In the genomic region with DNA sequence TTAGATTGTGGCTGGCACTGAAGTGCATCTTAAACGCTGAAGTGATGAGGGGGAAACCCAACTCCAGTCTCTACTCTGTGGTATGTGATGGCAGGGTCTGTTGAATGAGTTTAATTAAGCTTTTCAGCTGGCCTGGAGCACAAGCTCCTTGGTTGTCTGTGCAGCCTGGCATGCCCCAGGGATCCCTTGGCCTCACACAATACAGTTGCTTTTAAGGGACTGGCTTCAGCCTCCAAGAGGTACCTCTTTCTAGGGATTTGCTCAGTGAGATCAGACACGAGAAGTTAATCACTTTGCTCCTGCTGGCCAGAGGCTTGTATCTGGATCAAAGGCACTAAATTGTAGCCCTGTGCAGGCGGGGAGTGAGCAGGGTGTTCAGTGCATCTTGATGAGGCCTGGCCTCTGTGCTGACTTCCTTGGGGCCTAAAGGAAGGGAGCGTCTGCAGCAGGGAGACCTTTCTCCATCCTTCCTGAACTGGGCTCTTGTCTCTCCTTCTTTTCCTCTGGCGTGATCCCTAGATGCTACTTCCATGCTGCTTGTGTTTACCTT, we compare ENCODE assay signal across 17 mouse cellular contexts. TPM values are rescaled to one million over a fixed set of nuclear protein-coding genes. Genes with fewer than 3 reads are reported as not detected.
DNase-seq lines count a peak whose midpoint lies in the region; ATAC-seq and TF ChIP-seq lines count a peak whose summit lies in the region.
"Had no signal": no experiment of that assay in that cellular context is flagged by ENCODE, and none has a peak within 500 bp of the region (broad histone marks: within the 10 kb centered on the region; RNA-seq: fewer than 3 reads in every experiment).

No protein-coding gene starts in this region.

- no peak for DNase-seq in hindbrain, embryonic 10.5 days (ENCODE audit: low spot score)
- peak; percentile 16 for DNase-seq in limb, embryonic 10.5 days (ENCODE audit: low spot score)
- DNase-seq in thymus, postnatal 25 days, result no peak
- DNase-seq in spleen, postnatal 10 days (ENCODE audit: low spot score in 2 of 2), result no peak
- DNase-seq in thymus, adult 2 months, result no peak
- DNase-seq: adrenal gland, adult 8-10 months; cerebellum, postnatal 14 days; lung, adult 2 months; retina, postnatal 1 day; spleen, adult 18-20 months had no signal

- H3K27me3 ChIP-seq in hindbrain, embryonic 12.5 days, result no peaks in the 10 kb centered on the region
- no peaks in the 10 kb centered on the region for H3K27me3 ChIP-seq in hindbrain, embryonic 10.5 days (ENCODE audit: insufficient read depth, poor library complexity, severe bottlenecking)
- H3K27me3 ChIP-seq in forebrain, embryonic 12.5 days, result no peaks in the 10 kb centered on the region
- no peaks in the 10 kb centered on the region for H3K27me3 ChIP-seq in limb, embryonic 10.5 days (ENCODE audit: low read depth, poor library complexity, severe bottlenecking)
- no peaks in the 10 kb centered on the region for H3K27me3 ChIP-seq in neural tube, embryonic 13.5 days
- no peaks in the 10 kb centered on the region for H3K27me3 ChIP-seq in thymus, adult 2 months (ENCODE audit: control insufficient read depth, insufficient read depth, low read length)
- H3K27me3 ChIP-seq: heart, embryonic 15.5 days; limb, embryonic 15.5 days had no signal

- no peaks in the 10 kb centered on the region for H3K9me3 ChIP-seq in hindbrain, embryonic 12.5 days (replicated peaks)
- no peaks in the 10 kb centered on the region for H3K9me3 ChIP-seq in hindbrain, embryonic 10.5 days
- no peaks in the 10 kb centered on the region for H3K9me3 ChIP-seq in forebrain, embryonic 12.5 days
- H3K9me3 ChIP-seq in limb, embryonic 10.5 days (replicated peaks), result no peaks in the 10 kb centered on the region
- H3K9me3 ChIP-seq in neural tube, embryonic 13.5 days, result no peaks in the 10 kb centered on the region
- H3K9me3 ChIP-seq: heart, embryonic 15.5 days; limb, embryonic 15.5 days had no signal

- no peak for TF ChIP-seq CTCF in thymus, adult 2 months (IDR thresholded peaks at IDR 0.05; ENCODE audit: borderline replicate concordance, control insufficient read depth, extremely low read depth, insufficient read depth, low read length, poor library complexity)

- no peak for ATAC-seq in hindbrain, embryonic 12.5 days (ENCODE audit: low FRiP score)
- peak; percentile 19; the same call in 1 of the 2 replicates for ATAC-seq in forebrain, embryonic 12.5 days (ENCODE audit: low FRiP score)
- ATAC-seq in neural tube, embryonic 13.5 days (ENCODE audit: low read depth), result peak; percentile 38
- ATAC-seq: intestine, postnatal 0 days had no signal

- peak overlapping the region; percentile 45 for H3K27ac ChIP-seq in hindbrain, embryonic 12.5 days
- H3K27ac ChIP-seq in hindbrain, embryonic 10.5 days, result no peak overlapping the region
- H3K27ac ChIP-seq in forebrain, embryonic 12.5 days, result peak overlapping the region; percentile 61
- 0 out of 2 replicates have a peak overlapping the region, but pooled peaks have one; percentile 17 for H3K27ac ChIP-seq in limb, embryonic 10.5 days
- peak overlapping the region; percentile 57 for H3K27ac ChIP-seq in neural tube, embryonic 13.5 days (replicated peaks)
- H3K27ac ChIP-seq in thymus, adult 2 months (ENCODE audit: control insufficient read depth, insufficient read depth, low read length), result no peak overlapping the region
- H3K27ac ChIP-seq: heart, embryonic 15.5 days; limb, embryonic 15.5 days; stomach, postnatal 0 days had no signal

- peaks cover 18% of the 10 kb centered on the region for H3K4me1 ChIP-seq in hindbrain, embryonic 12.5 days
- H3K4me1 ChIP-seq in hindbrain, embryonic 10.5 days (replicated peaks), result peaks cover 7% of the 10 kb centered on the region
- H3K4me1 ChIP-seq in forebrain, embryonic 12.5 days, result peaks cover 21% of the 10 kb centered on the region
- peaks cover 8% of the 10 kb centered on the region; the same call in 1 of the 2 replicates for H3K4me1 ChIP-seq in limb, embryonic 10.5 days
- H3K4me1 ChIP-seq in neural tube, embryonic 13.5 days (replicated peaks), result peaks cover 47% of the 10 kb centered on the region
- H3K4me1 ChIP-seq in thymus, adult 2 months (replicated peaks; ENCODE audit: control insufficient read depth, insufficient read depth, low read length), result peaks cover 31% of the 10 kb centered on the region

- WGBS in hindbrain, embryonic 12.5 days, result 67% methylated on average over 5 of the region's 5 CpGs
- WGBS in hindbrain, embryonic 10.5 days, result 61% methylated on average over 5 of the region's 5 CpGs
- 15% methylated on average over 5 of the region's 5 CpGs for WGBS in forebrain, embryonic 12.5 days
- WGBS in limb, embryonic 10.5 days, result 43% methylated on average over 5 of the region's 5 CpGs
- WGBS in neural tube, embryonic 13.5 days, result 40% methylated on average over 5 of the region's 5 CpGs
- 81% methylated on average over 5 of the region's 5 CpGs for WGBS in thymus, adult 2 months

- H3K9ac ChIP-seq in hindbrain, embryonic 12.5 days, result no peak overlapping the region
- H3K9ac ChIP-seq in forebrain, embryonic 12.5 days, result no peak overlapping the region
- 0 out of 2 replicates have a peak overlapping the region, but pooled peaks have one; percentile 13 for H3K9ac ChIP-seq in neural tube, embryonic 13.5 days
- H3K9ac ChIP-seq: heart, embryonic 15.5 days; limb, embryonic 15.5 days had no signal

- no peak overlapping the region for H3K4me2 ChIP-seq in hindbrain, embryonic 12.5 days (replicated peaks)
- H3K4me2 ChIP-seq in forebrain, embryonic 12.5 days, result no peak overlapping the region
- no peak overlapping the region for H3K4me2 ChIP-seq in neural tube, embryonic 13.5 days
- H3K4me2 ChIP-seq: heart, embryonic 15.5 days; limb, embryonic 15.5 days had no signal

- TF ChIP-seq POLR2A in thymus, adult 2 months (IDR thresholded peaks at IDR 0.05; ENCODE audit: control insufficient read depth, extremely low read depth, insufficient read depth, low read length, poor library complexity), result no peak

- peaks cover 17% of the 10 kb centered on the region for H3K36me3 ChIP-seq in hindbrain, embryonic 12.5 days
- peaks cover 92% of the 10 kb centered on the region for H3K36me3 ChIP-seq in hindbrain, embryonic 10.5 days
- H3K36me3 ChIP-seq in forebrain, embryonic 12.5 days (replicated peaks), result peaks cover 54% of the 10 kb centered on the region
- H3K36me3 ChIP-seq in limb, embryonic 10.5 days, result peaks cover 58% of the 10 kb centered on the region
- peaks cover 17% of the 10 kb centered on the region for H3K36me3 ChIP-seq in neural tube, embryonic 13.5 days
- peaks cover 7% of the 10 kb centered on the region; the same call in 1 of the 2 replicates for H3K36me3 ChIP-seq in thymus, adult 2 months (ENCODE audit: control insufficient read depth, insufficient read depth, low read length)

- no peak overlapping the region for H3K4me3 ChIP-seq in hindbrain, embryonic 12.5 days
- no peak overlapping the region for H3K4me3 ChIP-seq in hindbrain, embryonic 10.5 days
- no peak overlapping the region for H3K4me3 ChIP-seq in forebrain, embryonic 12.5 days (replicated peaks)
- H3K4me3 ChIP-seq in limb, embryonic 10.5 days, result no peak overlapping the region
- no peak overlapping the region for H3K4me3 ChIP-seq in neural tube, embryonic 13.5 days
- no peak overlapping the region for H3K4me3 ChIP-seq in thymus, adult 2 months (ENCODE audit: control insufficient read depth, insufficient read depth, low read length)
- H3K4me3 ChIP-seq: heart, embryonic 15.5 days; limb, embryonic 15.5 days had no signal

RNA-seq across cellular contexts. Expression of gene Jade1, which starts 48.0 kb away (rescaled TPM):
- polyA plus RNA-seq in hindbrain, embryonic 12.5 days (2016; fragmentation: Nextera tagmentation; extraction: Ambion mirVana), result 14.7 and 16.0 TPM in 2 replicates
- polyA plus RNA-seq in hindbrain, embryonic 10.5 days (2016; fragmentation: Nextera tagmentation; extraction: Ambion mirVana), result 12.2 and 19.1 TPM in 2 replicates
- 20.9 and 21.9 TPM in 2 replicates for polyA plus RNA-seq in forebrain, embryonic 12.5 days (2016; fragmentation: Nextera tagmentation; extraction: Ambion mirVana)
- 16.4 and 17.6 TPM in 2 replicates for polyA plus RNA-seq in limb, embryonic 10.5 days (2016; fragmentation: Nextera tagmentation; extraction: Ambion mirVana)
- polyA plus RNA-seq in neural tube, embryonic 13.5 days (2015; fragmentation: Nextera tagmentation; extraction: Ambion mirVana), result 10.4 and 13.4 TPM in 2 replicates
- 22.7 and 31.9 TPM in 2 replicates for polyA plus RNA-seq in thymus, adult 2 months (2012; rRNA removed)

Comparison
In these comparisons a context has a peak if more than half of its experiments do, and no peak if none do; other contexts are left out.
1. H3K27ac ChIP-seq: peak in hindbrain, embryonic 12.5 days (single experiment), forebrain, embryonic 12.5 days (single experiment), limb, embryonic 10.5 days (single experiment) and neural tube, embryonic 13.5 days (single experiment); none in hindbrain, embryonic 10.5 days (single experiment) and thymus, adult 2 months (single experiment).